Mouse (Mus musculus): ENCODE measurements around the gene M1ap.
A peak's percentile ranks its signal among the peaks of the same experiment; 100 is the strongest.

M1ap gene

GRCm38 (mm10) chr6:83038496-83039012, 91.9 kb downstream of the M1ap start:
- DNase-seq, result peak; percentile 85

- no peak for DNase-seq
Measured at GRCm38 (mm10) chr6:83040601-83041000, 93.9 kb downstream of the M1ap start.

GRCm38 (mm10) chr6:83043561-83043960, 96.9 kb downstream of the M1ap start:
- DNase-seq, result no peak

- no peak for DNase-seq
Measured at GRCm38 (mm10) chr6:83043993-83044392, 97.3 kb downstream of the M1ap start.

- no peak for DNase-seq
Measured at GRCm38 (mm10) chr6:83044742-83045141, 98.0 kb downstream of the M1ap start.

- no peak for DNase-seq
Measured at GRCm38 (mm10) chr6:83049367-83049766, 102.7 kb downstream of the M1ap start.

GRCm38 (mm10) chr6:83053136-83053960, 106.6 kb downstream of the M1ap start:
- peak; percentile 43 for DNase-seq

GRCm38 (mm10) chr6:83054074-83054851, 107.6 kb downstream of the M1ap start, which contains the start of gene Aup1:
Gene Aup1 (plus strand): TSS chr6:83054521.
- DNase-seq, result peak; percentile 97

GRCm38 (mm10) chr6:83054871-83055431, 108.2 kb downstream of the M1ap start, which contains the start of gene Htra2:
Gene Htra2 (minus strand): TSS chr6:83055273.
- DNase-seq, result no peak

- peak; percentile 42 for DNase-seq
Measured at GRCm38 (mm10) chr6:83057790-83058189, 111.1 kb downstream of the M1ap start, which contains the start of gene Dqx1. Gene Dqx1 (plus strand): TSS chr6:83057844.

GRCm38 (mm10) chr6:83058725-83059124, 112.0 kb downstream of the M1ap start:
- DNase-seq, result no peak

- no peak for DNase-seq
Measured at GRCm38 (mm10) chr6:83065995-83066394, 119.3 kb downstream of the M1ap start.

- DNase-seq, result no peak
Measured at GRCm38 (mm10) chr6:83066441-83066840, 119.7 kb downstream of the M1ap start.

- no peak for DNase-seq
Measured at GRCm38 (mm10) chr6:83068221-83068620, 121.5 kb downstream of the M1ap start.

- DNase-seq, result no peak
Measured at GRCm38 (mm10) chr6:83068706-83069487, 122.2 kb downstream of the M1ap start.

GRCm38 (mm10) chr6:83069488-83070246, 123.0 kb downstream of the M1ap start:
- DNase-seq, result no peak

GRCm38 (mm10) chr6:83070247-83070310, 123.4 kb downstream of the M1ap start, which contains the start of gene Tlx2:
Gene Tlx2 (minus strand): TSS chr6:83070293.
- DNase-seq, result no peak

- DNase-seq, result no peak
Measured at GRCm38 (mm10) chr6:83070311-83071219, 123.9 kb downstream of the M1ap start.

- DNase-seq, result peak; percentile 56
Measured at GRCm38 (mm10) chr6:83071220-83071619, 124.5 kb downstream of the M1ap start.

- DNase-seq, result no peak
Measured at GRCm38 (mm10) chr6:83074979-83075378, 128.3 kb downstream of the M1ap start.
